Mouse (Mus musculus): ENCODE measurements around the gene Spag7. TPM values are rescaled to one million over a fixed set of nuclear protein-coding genes. Genes with fewer than 3 reads are reported as not detected.

Spag7 gene
- total RNA-seq, 1 experiment: 74.5 TPM

DNA sequence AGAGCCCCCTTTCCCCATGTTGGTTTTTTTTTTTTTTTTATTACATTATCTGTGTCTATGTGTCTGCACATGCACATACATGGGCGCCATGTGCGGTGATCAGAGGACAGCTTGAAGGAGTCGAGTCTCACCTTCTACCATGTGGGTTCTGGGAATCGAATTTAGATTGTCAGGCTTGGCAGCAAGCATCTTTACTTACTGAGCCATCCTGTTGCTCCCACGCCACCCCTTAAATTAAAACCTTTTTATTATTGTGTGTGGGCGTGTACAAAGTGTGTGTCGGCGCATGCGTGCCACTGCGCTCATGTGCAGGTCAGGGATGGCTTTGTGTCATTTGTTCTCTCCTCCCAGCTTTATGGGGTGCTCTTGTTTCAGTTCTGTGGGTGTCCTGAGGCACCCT is 41.8 kb upstream of the Spag7 start:
- Histone ChIP-seq H3K9ac (ENCODE audit: insufficient read depth, low read depth, low read length, poor library complexity, severe bottlenecking) (no peak overlapping the region), H3K9me3 (ENCODE audit: control insufficient read depth, insufficient read depth, low read depth, low read length) (no peaks in the 10 kb centered on the region), H3K36me3 (ENCODE audit: control insufficient read depth, insufficient read depth, low read length, poor library complexity, severe bottlenecking) (peaks cover 40% of the 10 kb centered on the region), H3K4me3 (ENCODE audit: insufficient read depth in 1 of 2, low read depth in 1 of 2, low read length in 2 of 2, poor library complexity in 1 of 2, severe bottlenecking in 1 of 2) (no peak overlapping the region), H3K27ac (ENCODE audit: insufficient read depth, low read depth, low read length, poor library complexity, severe bottlenecking) (no peak overlapping the region), H3K4me1 (ENCODE audit: control insufficient read depth in 2 of 2, insufficient read depth in 2 of 2, low read length in 2 of 2, poor library complexity in 1 of 2) (no peaks in the 10 kb centered on the region)
- in situ Hi-C loops (cut with MboI; ENCODE audit: low sequenced_read_pairs in 2 of 2, unreplicated experiment in 2 of 2): no loop called here
- no peak for DNase-seq (ENCODE audit: low read depth, low spot score)
- TF ChIP-seq ZC3H11A (IDR thresholded peaks at IDR 0.05; ENCODE audit: borderline replicate concordance, low read depth, low read length) (no peak), ZNF384 (IDR thresholded peaks at IDR 0.05; ENCODE audit: low read depth, low read length) (no peak), HCFC1 (IDR thresholded peaks at IDR 0.05; ENCODE audit: borderline replicate concordance, insufficient read depth, low read length) (no peak), MAFK (IDR thresholded peaks at IDR 0.05; ENCODE audit: insufficient read depth, low read depth, low read length) (no peak), CHD2 (IDR thresholded peaks at IDR 0.05; ENCODE audit: low read depth, low read length) (no peak)

DNA sequence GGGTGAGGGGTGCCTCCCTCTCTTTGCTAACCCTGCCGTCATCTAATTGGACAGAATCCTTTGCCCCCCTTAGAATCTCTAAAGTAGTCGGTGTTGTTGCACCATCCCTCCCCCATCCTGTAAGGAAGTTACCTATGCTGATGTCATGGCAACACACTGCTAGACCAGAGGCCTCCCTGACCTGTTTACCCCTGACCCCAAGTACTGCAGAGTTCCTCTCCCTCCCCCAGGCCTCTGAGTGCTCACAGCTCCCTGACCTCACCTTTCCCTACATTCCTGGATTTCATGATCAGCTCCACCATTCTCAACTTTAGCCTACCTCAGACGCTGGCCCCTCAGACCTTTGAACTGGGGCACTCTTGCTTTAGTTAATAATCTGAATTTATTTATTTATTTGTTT is 36.9 kb upstream of the Spag7 start:
- Histone ChIP-seq H3K9me3 (ENCODE audit: control insufficient read depth, insufficient read depth, low read depth, low read length) (no peaks in the 10 kb centered on the region), H3K4me1 (ENCODE audit: control insufficient read depth in 2 of 2, insufficient read depth in 2 of 2, low read length in 2 of 2, poor library complexity in 1 of 2) (peaks cover 0 to 14% of the 10 kb centered on the region in 2 experiments; a peak in 2 of 4 replicates), H3K36me3 (ENCODE audit: control insufficient read depth, insufficient read depth, low read length, poor library complexity, severe bottlenecking) (peaks cover 50% of the 10 kb centered on the region), H3K9ac (ENCODE audit: insufficient read depth, low read depth, low read length, poor library complexity, severe bottlenecking) (no peak overlapping the region), H3K27ac (ENCODE audit: insufficient read depth, low read depth, low read length, poor library complexity, severe bottlenecking) (no peak overlapping the region), H3K4me3 (ENCODE audit: insufficient read depth in 1 of 2, low read depth in 1 of 2, low read length in 2 of 2, poor library complexity in 1 of 2, severe bottlenecking in 1 of 2) (no peak overlapping the region)
- TF ChIP-seq CHD2 (IDR thresholded peaks at IDR 0.05; ENCODE audit: low read depth, low read length) (no peak), HCFC1 (IDR thresholded peaks at IDR 0.05; ENCODE audit: borderline replicate concordance, insufficient read depth, low read length) (no peak), MAFK (IDR thresholded peaks at IDR 0.05; ENCODE audit: insufficient read depth, low read depth, low read length) (no peak), ZNF384 (IDR thresholded peaks at IDR 0.05; ENCODE audit: low read depth, low read length) (no peak), ZC3H11A (IDR thresholded peaks at IDR 0.05; ENCODE audit: borderline replicate concordance, low read depth, low read length) (no peak)
- in situ Hi-C loops (cut with MboI; ENCODE audit: low sequenced_read_pairs in 2 of 2, unreplicated experiment in 2 of 2): no loop called here
- no peak for DNase-seq (ENCODE audit: low read depth, low spot score)

DNA sequence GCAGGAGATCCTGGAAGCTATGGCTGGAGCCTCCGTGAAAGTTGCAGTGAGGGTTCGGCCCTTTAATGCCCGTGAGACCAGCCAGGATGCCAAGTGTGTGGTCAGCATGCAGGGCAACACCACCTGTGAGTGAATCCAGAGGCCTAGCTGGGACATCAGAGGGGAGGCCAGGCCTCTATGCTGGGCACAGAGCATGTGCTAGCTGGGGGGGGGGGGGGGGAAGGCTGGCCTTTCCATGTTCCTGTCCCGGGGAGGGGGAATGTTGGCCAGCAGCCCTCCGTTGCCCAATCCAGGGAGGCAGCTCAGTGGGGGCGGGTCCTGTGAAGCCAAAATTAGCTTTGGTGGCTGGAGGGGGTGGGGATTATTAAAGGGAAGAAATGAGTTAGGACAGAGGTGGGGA is 33.6 kb upstream of the Spag7 start:
- no peak overlapping the region for H3K9ac ChIP-seq (ENCODE audit: insufficient read depth, low read depth, low read length, poor library complexity, severe bottlenecking)
- no peak overlapping the region for H3K27ac ChIP-seq (ENCODE audit: insufficient read depth, low read depth, low read length, poor library complexity, severe bottlenecking)
- DNase-seq (ENCODE audit: low read depth, low spot score): no peak
- peaks cover 32% of the 10 kb centered on the region for H3K36me3 ChIP-seq (ENCODE audit: control insufficient read depth, insufficient read depth, low read length, poor library complexity, severe bottlenecking)
- H3K9me3 ChIP-seq (ENCODE audit: control insufficient read depth, insufficient read depth, low read depth, low read length): no peaks in the 10 kb centered on the region
- TF ChIP-seq ZC3H11A (IDR thresholded peaks at IDR 0.05; ENCODE audit: borderline replicate concordance, low read depth, low read length) (no peak), ZNF384 (IDR thresholded peaks at IDR 0.05; ENCODE audit: low read depth, low read length) (no peak), HCFC1 (IDR thresholded peaks at IDR 0.05; ENCODE audit: borderline replicate concordance, insufficient read depth, low read length) (no peak), MAFK (IDR thresholded peaks at IDR 0.05; ENCODE audit: insufficient read depth, low read depth, low read length) (no peak), CHD2 (IDR thresholded peaks at IDR 0.05; ENCODE audit: low read depth, low read length) (no peak)
- H3K4me3 ChIP-seq (ENCODE audit: insufficient read depth in 1 of 2, low read depth in 1 of 2, low read length in 2 of 2, poor library complexity in 1 of 2, severe bottlenecking in 1 of 2): no peak overlapping the region
- H3K4me1 ChIP-seq (ENCODE audit: control insufficient read depth in 2 of 2, insufficient read depth in 2 of 2, low read length in 2 of 2, poor library complexity in 1 of 2): peaks cover 0 to 14% of the 10 kb centered on the region in 2 experiments; a peak in 2 of 4 replicates
- in situ Hi-C loops (cut with MboI; ENCODE audit: low sequenced_read_pairs in 2 of 2, unreplicated experiment in 2 of 2): no loop called here

DNA sequence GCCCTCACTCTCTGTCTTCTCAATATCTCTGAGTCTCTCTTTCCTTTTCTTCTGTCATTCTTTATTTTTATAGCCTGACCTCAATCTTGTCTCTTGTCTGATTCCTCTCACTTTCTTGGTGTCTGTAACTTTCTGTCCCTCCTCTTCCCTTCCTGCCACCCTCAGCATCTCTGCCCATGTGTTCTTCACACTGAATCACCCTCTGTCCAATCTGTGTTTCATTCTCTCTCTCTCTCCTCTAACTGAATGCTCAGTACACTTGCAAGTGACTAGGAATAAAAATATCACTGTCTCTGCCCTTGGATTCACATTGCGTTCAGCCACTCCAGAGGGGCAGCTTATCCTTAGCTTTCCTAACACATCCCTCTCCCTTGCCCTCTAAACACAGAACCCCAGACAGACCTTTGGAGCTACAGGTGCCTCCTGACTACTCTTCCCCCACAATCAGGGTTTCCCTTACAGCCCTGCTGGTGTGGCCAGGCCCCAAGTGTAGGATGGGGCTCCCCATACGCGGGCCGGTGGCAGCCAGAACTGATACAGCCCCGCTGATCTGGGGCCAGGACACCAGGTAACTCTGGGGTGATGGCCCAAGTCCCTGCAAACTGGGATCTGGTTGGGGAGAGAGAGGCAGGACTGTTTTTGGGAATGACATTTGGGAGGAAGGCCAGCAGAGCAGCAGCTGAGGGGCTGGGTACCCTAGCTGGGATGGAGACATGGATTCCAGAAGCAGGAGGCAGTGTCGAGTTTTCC is 32.9 kb upstream of the Spag7 start:
- no peak overlapping the region for H3K9ac ChIP-seq (ENCODE audit: insufficient read depth, low read depth, low read length, poor library complexity, severe bottlenecking)
- peaks cover 0 to 14% of the 10 kb centered on the region in 2 experiments; a peak in 2 of 4 replicates for H3K4me1 ChIP-seq (ENCODE audit: control insufficient read depth in 2 of 2, insufficient read depth in 2 of 2, low read length in 2 of 2, poor library complexity in 1 of 2)
- H3K9me3 ChIP-seq (ENCODE audit: control insufficient read depth, insufficient read depth, low read depth, low read length): no peaks in the 10 kb centered on the region
- H3K27ac ChIP-seq (ENCODE audit: insufficient read depth, low read depth, low read length, poor library complexity, severe bottlenecking): no peak overlapping the region
- in situ Hi-C loops (cut with MboI; ENCODE audit: low sequenced_read_pairs in 2 of 2, unreplicated experiment in 2 of 2): no loop called here
- H3K36me3 ChIP-seq (ENCODE audit: control insufficient read depth, insufficient read depth, low read length, poor library complexity, severe bottlenecking): peaks cover 30% of the 10 kb centered on the region
- TF ChIP-seq ZC3H11A (IDR thresholded peaks at IDR 0.05; ENCODE audit: borderline replicate concordance, low read depth, low read length) (no peak), HCFC1 (IDR thresholded peaks at IDR 0.05; ENCODE audit: borderline replicate concordance, insufficient read depth, low read length) (no peak), MAFK (IDR thresholded peaks at IDR 0.05; ENCODE audit: insufficient read depth, low read depth, low read length) (no peak), CHD2 (IDR thresholded peaks at IDR 0.05; ENCODE audit: low read depth, low read length) (no peak), ZNF384 (IDR thresholded peaks at IDR 0.05; ENCODE audit: low read depth, low read length) (no peak)
- no peak overlapping the region for H3K4me3 ChIP-seq (ENCODE audit: insufficient read depth in 1 of 2, low read depth in 1 of 2, low read length in 2 of 2, poor library complexity in 1 of 2, severe bottlenecking in 1 of 2)
- DNase-seq (ENCODE audit: low read depth, low spot score): no peak
